Mouse (Mus musculus): Measurements from ENCODE around the gene Tmem82. TPM values are rescaled to one million over a fixed set of nuclear protein-coding genes. Genes with fewer than 3 reads are reported as not detected.

The Tmem82 gene
- 0.86 and 1.2 TPM in 2 replicates for polyA plus RNA-seq (2014; fragmentation: Nextera tagmentation; extraction: Ambion mirVana)

DNA sequence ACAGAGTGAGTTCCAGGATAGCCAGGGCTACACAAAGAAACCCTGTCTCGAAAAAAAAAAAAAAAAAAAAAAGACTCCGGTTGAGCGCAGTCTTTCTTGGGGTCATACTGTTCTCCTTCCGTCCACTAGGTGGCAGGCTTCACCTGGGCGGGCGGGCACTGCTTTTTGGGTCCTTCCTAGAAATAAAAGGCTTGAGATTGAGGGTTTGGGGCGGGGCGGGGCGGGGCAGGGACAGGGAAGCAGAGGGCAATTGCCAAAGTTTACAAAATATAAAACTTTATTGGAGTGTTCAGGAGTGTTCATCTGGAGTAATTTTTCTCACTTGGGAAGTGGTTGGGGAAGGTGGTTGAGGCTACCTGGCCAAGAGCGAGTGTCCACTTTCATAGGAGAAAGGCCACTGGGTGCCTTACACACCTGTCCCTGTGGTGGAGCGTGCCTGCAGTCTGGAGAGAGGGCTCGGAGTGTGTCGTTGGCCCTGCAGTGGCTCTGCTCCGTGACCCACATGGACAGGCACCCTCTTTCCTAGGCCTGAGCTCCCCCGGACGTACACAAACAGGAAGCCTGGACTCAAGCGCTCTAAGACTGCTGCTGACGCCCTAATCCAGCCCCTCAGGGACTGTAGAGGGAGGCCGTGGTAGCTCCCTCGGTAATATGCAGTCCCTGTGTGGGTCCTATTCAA, at the start of gene Tmem82:
Gene Tmem82 (minus strand): TSS at position 69 of the 679 bp plus-strand sequence.
- 22% methylated on average over 20 of the region's 20 CpGs for WGBS
- Histone ChIP-seq H3K4me3 (ENCODE audit: low read length) (peak within 1 kb of the TSS; percentile 31), H3K9ac (ENCODE audit: low read depth, low read length) (peak within 1 kb of the TSS; percentile 50), H3K27me3 (ENCODE audit: control insufficient read depth, insufficient read depth, low read length) (0 out of 2 replicates have a peak, but pooled peaks cover 2% of the 10 kb centered on the region), H3K36me3 (ENCODE audit: control insufficient read depth, insufficient read depth, low read length) (no peaks in the 10 kb centered on the region), H3K9me3 (ENCODE audit: control insufficient read depth, low read length) (no peaks in the 10 kb centered on the region), H3K4me2 (replicated peaks; ENCODE audit: low read depth, low read length) (peak within 1 kb of the TSS; percentile 55), H3K27ac (ENCODE audit: low read depth, low read length) (no peak within 1 kb of the TSS), H3K4me1 (ENCODE audit: control insufficient read depth, insufficient read depth, low read length) (peaks cover 11% of the 10 kb centered on the region)
- ATAC-seq (ENCODE audit: low FRiP score, low TSS enrichment) = no peak

GRCm38 (mm10) chr4:141664799-141665198, 46.4 kb upstream of the Tmem82 start, which contains the start of gene Plekhm2:
TSS of gene Plekhm2 (minus strand) at chr4:141664899.
- no peaks in the 10 kb centered on the region for H3K9me3 ChIP-seq (ENCODE audit: control insufficient read depth, low read length)
- H3K36me3 ChIP-seq (ENCODE audit: control insufficient read depth, insufficient read depth, low read length) = peaks cover 16% of the 10 kb centered on the region; the same call in 1 of the 2 replicates
- 70% methylated on average over 8 of the region's 8 CpGs for WGBS
- H3K4me3 ChIP-seq (ENCODE audit: low read length) = peak within 1 kb of the TSS; percentile 89
- no peaks in the 10 kb centered on the region for H3K27me3 ChIP-seq (ENCODE audit: control insufficient read depth, insufficient read depth, low read length)
- ATAC-seq (ENCODE audit: low FRiP score, low TSS enrichment) = peak; percentile 5; the same call in 1 of the 2 replicates
- H3K4me2 ChIP-seq (replicated peaks; ENCODE audit: low read depth, low read length) = peak within 1 kb of the TSS; percentile 92
- peak within 1 kb of the TSS; percentile 67 for H3K27ac ChIP-seq (ENCODE audit: low read depth, low read length)
- peak within 1 kb of the TSS; percentile 92 for H3K9ac ChIP-seq (ENCODE audit: low read depth, low read length)
- peaks cover 10% of the 10 kb centered on the region for H3K4me1 ChIP-seq (ENCODE audit: control insufficient read depth, insufficient read depth, low read length)

GRCm38 (mm10) chr4:141664011-141664745, 45.7 kb upstream of the Tmem82 start:
- Histone ChIP-seq H3K4me1 (ENCODE audit: control insufficient read depth, insufficient read depth, low read length) (peaks cover 10% of the 10 kb centered on the region), H3K9ac (ENCODE audit: low read depth, low read length) (peak overlapping the region; percentile 92), H3K9me3 (ENCODE audit: control insufficient read depth, low read length) (no peaks in the 10 kb centered on the region), H3K27me3 (ENCODE audit: control insufficient read depth, insufficient read depth, low read length) (no peaks in the 10 kb centered on the region), H3K27ac (ENCODE audit: low read depth, low read length) (peak overlapping the region; percentile 67), H3K4me2 (replicated peaks; ENCODE audit: low read depth, low read length) (peak overlapping the region; percentile 92), H3K4me3 (ENCODE audit: low read length) (peak overlapping the region; percentile 89), H3K36me3 (ENCODE audit: control insufficient read depth, insufficient read depth, low read length) (peaks cover 21% of the 10 kb centered on the region; the same call in 1 of the 2 replicates)
- ATAC-seq (ENCODE audit: low FRiP score, low TSS enrichment) = peak; percentile 85
- 2% methylated on average over 49 of the region's 60 CpGs for WGBS

GRCm38 (mm10) chr4:141663122-141663931, 44.9 kb upstream of the Tmem82 start:
- peaks cover 10% of the 10 kb centered on the region for H3K4me1 ChIP-seq (ENCODE audit: control insufficient read depth, insufficient read depth, low read length)

GRCm38 (mm10) chr4:141660884-141661283, 42.5 kb upstream of the Tmem82 start:
- no peaks in the 10 kb centered on the region for H3K9me3 ChIP-seq (ENCODE audit: control insufficient read depth, low read length)
- ATAC-seq (ENCODE audit: low FRiP score, low TSS enrichment) = no peak
- WGBS = 92% methylated on average over 11 of the region's 11 CpGs

More at GRCm38 (mm10) chr4:141663122-141663931, 44.9 kb upstream of the Tmem82 start:
- Histone ChIP-seq H3K9ac (ENCODE audit: low read depth, low read length) (peak overlapping the region; percentile 92), H3K27me3 (ENCODE audit: control insufficient read depth, insufficient read depth, low read length) (no peaks in the 10 kb centered on the region), H3K36me3 (ENCODE audit: control insufficient read depth, insufficient read depth, low read length) (peaks cover 25% of the 10 kb centered on the region; the same call in 1 of the 2 replicates), H3K27ac (ENCODE audit: low read depth, low read length) (peak overlapping the region; percentile 24; the same call in 1 of the 2 replicates), H3K4me2 (replicated peaks; ENCODE audit: low read depth, low read length) (peak overlapping the region; percentile 92), H3K4me3 (ENCODE audit: low read length) (peak overlapping the region; percentile 89), H3K9me3 (ENCODE audit: control insufficient read depth, low read length) (no peaks in the 10 kb centered on the region)
- ATAC-seq (ENCODE audit: low FRiP score, low TSS enrichment) = peak; percentile 34; the same call in 1 of the 2 replicates
- 4% methylated on average over 42 of the region's 47 CpGs for WGBS

GRCm38 (mm10) chr4:141659739-141660138, 41.3 kb upstream of the Tmem82 start:
- Histone ChIP-seq H3K36me3 (ENCODE audit: control insufficient read depth, insufficient read depth, low read length) (peaks cover 33% of the 10 kb centered on the region; the same call in 1 of the 2 replicates), H3K4me3 (ENCODE audit: low read length) (no peak overlapping the region), H3K4me2 (replicated peaks; ENCODE audit: low read depth, low read length) (no peak overlapping the region), H3K9ac (ENCODE audit: low read depth, low read length) (no peak overlapping the region), H3K9me3 (ENCODE audit: control insufficient read depth, low read length) (no peaks in the 10 kb centered on the region), H3K4me1 (ENCODE audit: control insufficient read depth, insufficient read depth, low read length) (peaks cover 5% of the 10 kb centered on the region), H3K27me3 (ENCODE audit: control insufficient read depth, insufficient read depth, low read length) (no peaks in the 10 kb centered on the region), H3K27ac (ENCODE audit: low read depth, low read length) (no peak overlapping the region)
- WGBS = 73% methylated on average over 4 of the region's 4 CpGs
- ATAC-seq (ENCODE audit: low FRiP score, low TSS enrichment) = no peak

More at GRCm38 (mm10) chr4:141660884-141661283, 42.5 kb upstream of the Tmem82 start:
- H3K4me3 ChIP-seq (ENCODE audit: low read length) = no peak overlapping the region
- H3K4me2 ChIP-seq (replicated peaks; ENCODE audit: low read depth, low read length) = no peak overlapping the region
- H3K36me3 ChIP-seq (ENCODE audit: control insufficient read depth, insufficient read depth, low read length) = peaks cover 33% of the 10 kb centered on the region; the same call in 1 of the 2 replicates
- H3K27ac ChIP-seq (ENCODE audit: low read depth, low read length) = no peak overlapping the region
- peaks cover 10% of the 10 kb centered on the region for H3K4me1 ChIP-seq (ENCODE audit: control insufficient read depth, insufficient read depth, low read length)
- H3K27me3 ChIP-seq (ENCODE audit: control insufficient read depth, insufficient read depth, low read length) = no peaks in the 10 kb centered on the region
- H3K9ac ChIP-seq (ENCODE audit: low read depth, low read length) = no peak overlapping the region

GRCm38 (mm10) chr4:141658846-141659484, 40.5 kb upstream of the Tmem82 start:
- H3K9ac ChIP-seq (ENCODE audit: low read depth, low read length) = no peak overlapping the region
- no peak overlapping the region for H3K27ac ChIP-seq (ENCODE audit: low read depth, low read length)
- H3K36me3 ChIP-seq (ENCODE audit: control insufficient read depth, insufficient read depth, low read length) = peaks cover 36% of the 10 kb centered on the region; the same call in 1 of the 2 replicates
- WGBS = 93% methylated on average over 6 of the region's 6 CpGs
- H3K27me3 ChIP-seq (ENCODE audit: control insufficient read depth, insufficient read depth, low read length) = no peaks in the 10 kb centered on the region
- no peak for ATAC-seq (ENCODE audit: low FRiP score, low TSS enrichment)
- no peak overlapping the region for H3K4me3 ChIP-seq (ENCODE audit: low read length)
- H3K9me3 ChIP-seq (ENCODE audit: control insufficient read depth, low read length) = no peaks in the 10 kb centered on the region
- no peak overlapping the region for H3K4me2 ChIP-seq (replicated peaks; ENCODE audit: low read depth, low read length)
- H3K4me1 ChIP-seq (ENCODE audit: control insufficient read depth, insufficient read depth, low read length) = no peaks in the 10 kb centered on the region

DNA sequence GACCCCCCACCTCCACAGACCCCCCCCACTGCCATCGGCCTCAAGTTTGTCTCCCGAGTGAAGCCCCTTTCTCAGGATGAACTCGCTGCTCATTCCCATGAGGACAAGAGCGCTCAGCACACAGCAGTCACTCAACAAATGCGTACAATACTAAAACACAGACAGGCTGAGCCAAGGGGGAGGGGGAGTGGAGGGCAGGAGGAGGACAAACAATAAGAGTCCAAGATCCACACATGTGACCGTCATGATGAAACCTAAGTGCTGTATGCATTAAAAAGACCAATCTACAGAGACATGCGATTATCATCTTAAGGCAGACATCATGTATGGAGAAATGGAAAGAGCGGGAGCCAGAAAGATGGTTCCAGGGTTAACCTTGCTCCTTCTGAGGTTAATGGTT, 38.5 kb upstream of the Tmem82 start:
- H3K36me3 ChIP-seq (ENCODE audit: control insufficient read depth, insufficient read depth, low read length) = peaks cover 39% of the 10 kb centered on the region; the same call in 1 of the 2 replicates
- no peaks in the 10 kb centered on the region for H3K4me1 ChIP-seq (ENCODE audit: control insufficient read depth, insufficient read depth, low read length)
- no peaks in the 10 kb centered on the region for H3K27me3 ChIP-seq (ENCODE audit: control insufficient read depth, insufficient read depth, low read length)
- no peak for ATAC-seq (ENCODE audit: low FRiP score, low TSS enrichment)
- no peak overlapping the region for H3K4me2 ChIP-seq (replicated peaks; ENCODE audit: low read depth, low read length)
- H3K4me3 ChIP-seq (ENCODE audit: low read length) = no peak overlapping the region
- 87% methylated on average over 8 of the region's 8 CpGs for WGBS
- H3K9ac ChIP-seq (ENCODE audit: low read depth, low read length) = no peak overlapping the region
- H3K27ac ChIP-seq (ENCODE audit: low read depth, low read length) = no peak overlapping the region
- H3K9me3 ChIP-seq (ENCODE audit: control insufficient read depth, low read length) = no peaks in the 10 kb centered on the region

All from kidney, embryonic 14.5 days (tissue).